Mouse (Mus musculus) cortical plate, adult 2 months (tissue): ENCODE measurements around the gene Hexb.

Source experiments
- CTCF ChIP-seq: fragments of 200-500 bp; IDR thresholded peaks from 2 replicates; pipeline ENCODE4 v1.5.1; 2011; ENCODE audit warnings: mild to moderate bottlenecking, control low read depth, low read length; ENCODE audit not compliant: insufficient read depth; ENCODE audit errors: extremely low read depth
- POLR2A ChIP-seq: fragments of 200-500 bp; IDR thresholded peaks from 2 replicates; pipeline ENCODE4 v1.6.1; 2011; ENCODE audit warnings: mild to moderate bottlenecking, low read length, control low read depth; ENCODE audit not compliant: insufficient read depth; ENCODE audit errors: extremely low read depth

DNA sequence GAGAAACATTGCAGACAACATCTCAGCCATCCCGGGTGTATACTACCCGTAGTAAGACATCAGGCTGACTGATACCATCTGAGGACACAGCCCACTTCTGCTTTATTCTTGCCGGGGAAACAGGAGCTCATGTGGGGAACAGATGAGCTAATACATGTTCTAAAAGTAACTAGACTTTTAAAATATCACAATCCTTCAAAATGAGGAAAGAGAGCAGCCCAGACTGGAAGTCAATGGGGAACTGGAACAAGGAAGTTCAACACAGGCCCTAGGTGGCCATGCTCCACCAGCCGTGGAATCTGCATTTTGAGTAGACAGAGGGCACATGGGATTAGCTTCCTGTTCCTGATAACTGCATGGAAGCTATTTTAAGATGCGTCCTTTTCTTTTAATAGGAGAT lies 10.5 kb downstream of the Hexb start:
- TF ChIP-seq POLR2A (no peak), CTCF (no peak)
